Mouse (Mus musculus) heart, adult 11 months (tissue): ENCODE results near the gene Tmem43.
A peak's percentile ranks its signal among the peaks of the same experiment; 100 is the strongest.

Source experiments
- DNase-seq: peaks from one replicate; pipeline ENCODE4 v3.0.0; 2022

Gene Tmem43

GRCm38 (mm10) chr6:91489872-91490271 is 16.4 kb downstream of the Tmem43 start:
- DNase-seq: peak; percentile 98

DNA sequence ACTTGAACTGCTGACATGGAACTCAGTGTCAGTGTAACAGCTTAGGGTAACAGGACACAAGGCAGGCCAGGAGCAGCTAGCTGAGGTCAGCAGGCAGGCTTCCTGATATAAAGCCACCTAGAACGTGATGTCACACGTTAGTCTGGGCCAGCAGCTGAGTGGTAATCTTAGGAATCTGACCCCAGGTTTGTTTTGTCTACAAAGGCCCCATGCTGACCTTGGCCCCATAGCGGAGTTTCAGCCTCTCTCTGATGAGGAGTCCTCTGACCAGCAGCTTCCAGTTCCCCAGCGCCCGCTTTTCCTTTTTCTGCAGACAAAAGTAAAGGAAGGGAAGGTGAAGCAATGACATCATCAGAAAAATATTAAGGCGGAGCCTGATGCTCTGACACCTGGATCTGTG is 17.5 kb downstream of the Tmem43 start:
- no peak for DNase-seq

DNA sequence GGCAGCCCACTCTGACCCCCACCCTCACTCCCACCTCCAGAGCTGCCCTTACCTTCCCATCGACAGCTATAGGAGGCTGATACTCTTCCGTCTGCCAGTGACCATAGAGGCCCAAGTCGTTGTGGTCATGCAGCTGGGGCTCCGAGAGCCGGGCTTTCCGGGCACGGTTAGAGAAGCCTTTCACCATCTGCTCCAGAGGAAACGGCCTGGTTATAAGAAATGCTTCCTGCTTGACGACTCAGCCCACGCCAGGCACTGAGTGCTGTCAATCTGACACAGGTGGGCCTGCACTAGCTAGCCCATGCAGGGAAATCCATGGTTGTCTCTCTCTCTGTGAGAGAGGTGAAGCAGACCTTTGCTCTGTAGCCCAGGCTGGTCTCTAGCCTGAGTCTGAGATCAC is 19.6 kb downstream of the Tmem43 start:
- no peak for DNase-seq

DNA sequence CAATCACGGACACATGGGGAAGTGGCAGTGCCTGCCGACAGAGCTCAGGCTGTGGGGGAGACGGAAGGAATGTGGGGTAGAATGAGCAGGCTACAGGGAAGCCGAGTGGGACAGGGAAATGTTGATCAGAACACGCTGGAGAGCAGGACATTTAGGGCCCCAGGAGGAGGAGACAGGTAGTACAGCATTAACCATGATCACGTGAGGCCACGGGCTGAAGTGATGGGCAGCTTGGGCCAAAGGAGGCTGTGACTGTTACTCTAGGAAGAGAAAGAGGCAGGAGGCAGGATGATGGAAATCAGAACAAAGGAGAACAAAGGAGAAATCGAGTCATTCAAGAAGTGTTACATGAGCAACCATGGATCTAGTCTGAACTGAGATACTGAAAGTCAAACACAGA is 21.0 kb downstream of the Tmem43 start:
- DNase-seq: no peak

DNA sequence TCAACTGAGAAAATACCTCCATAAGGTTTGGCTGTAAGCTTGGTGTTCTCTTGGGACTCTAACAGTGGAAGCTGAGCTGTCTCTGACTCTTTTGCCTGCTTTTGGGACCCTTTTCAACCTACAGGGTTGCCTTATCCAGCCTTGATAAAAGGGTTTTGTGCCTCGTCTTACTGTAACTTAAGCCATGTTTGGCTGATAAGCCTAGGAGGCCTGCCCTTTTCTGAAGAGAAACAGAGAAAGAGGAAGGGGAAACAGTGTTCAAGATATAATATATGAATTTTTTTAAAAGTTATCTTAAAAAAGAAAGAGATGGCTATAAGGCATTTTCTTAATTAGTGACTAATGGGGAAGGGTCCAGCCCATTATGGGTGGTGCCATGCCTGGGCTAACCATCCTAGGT is 29.8 kb downstream of the Tmem43 start:
- DNase-seq: no peak

- no peak for DNase-seq
Observed at GRCm38 (mm10) chr6:91506036-91506435, 32.5 kb downstream of the Tmem43 start.

DNA sequence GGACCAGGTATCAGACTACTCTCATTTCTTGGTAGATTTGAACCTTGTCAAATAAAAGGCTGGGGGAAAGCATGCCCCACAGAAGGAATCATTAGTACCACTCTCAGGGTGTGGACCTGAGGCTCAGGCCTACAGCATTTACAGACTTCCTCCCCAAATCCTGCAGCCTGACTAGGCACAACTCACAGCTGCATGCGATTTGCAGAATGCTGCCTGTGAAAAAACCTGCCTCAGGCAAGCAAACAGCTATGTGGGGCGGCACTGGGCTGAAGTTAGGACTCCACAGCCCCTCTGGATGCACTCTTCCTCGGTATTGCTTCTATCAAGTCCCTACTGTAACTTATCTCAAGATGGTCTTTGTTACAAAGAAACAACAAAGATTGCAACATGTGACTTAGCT is 34.5 kb downstream of the Tmem43 start:
- DNase-seq: no peak

DNA sequence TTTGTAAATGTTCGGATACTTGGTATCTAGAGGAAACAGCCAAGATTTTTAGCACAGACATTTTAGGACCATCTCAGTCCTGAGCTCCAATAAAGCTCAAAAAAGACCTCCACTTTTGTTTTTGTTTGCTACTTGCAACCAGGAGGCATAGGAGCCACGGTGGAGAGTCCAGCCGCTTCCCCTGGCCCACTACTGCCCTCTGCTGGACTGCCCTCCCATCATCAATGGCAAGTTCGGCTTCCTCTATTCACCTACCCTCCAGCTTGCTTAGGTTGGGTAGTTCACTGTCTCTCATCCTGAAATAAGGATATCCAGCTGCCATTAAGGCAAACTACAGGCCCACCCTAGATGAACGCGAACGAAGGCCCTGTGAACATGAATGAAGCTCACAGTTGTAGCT is 35.8 kb downstream of the Tmem43 start:
- DNase-seq: no peak

GRCm38 (mm10) chr6:91510211-91510610 is 36.7 kb downstream of the Tmem43 start:
- DNase-seq: no peak

DNA sequence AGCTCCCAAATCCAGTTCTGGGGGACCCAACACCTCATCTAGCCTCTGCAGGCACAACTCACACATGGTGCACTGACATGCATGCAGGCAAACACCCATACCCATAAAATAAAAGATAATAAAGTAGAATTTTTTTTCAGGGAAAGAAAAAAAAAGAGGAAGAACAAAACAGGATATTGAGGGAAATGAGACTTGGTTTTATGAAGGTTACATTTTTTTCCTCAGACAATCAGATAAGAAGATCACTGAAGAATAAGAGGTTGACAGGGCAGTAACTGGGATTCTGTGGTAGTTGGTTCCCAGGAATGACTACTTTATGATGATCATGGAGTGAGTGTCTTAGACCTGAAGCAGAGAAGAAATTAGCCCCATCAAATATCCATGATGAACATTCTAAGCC is 40.6 kb downstream of the Tmem43 start:
- DNase-seq: no peak

DNA sequence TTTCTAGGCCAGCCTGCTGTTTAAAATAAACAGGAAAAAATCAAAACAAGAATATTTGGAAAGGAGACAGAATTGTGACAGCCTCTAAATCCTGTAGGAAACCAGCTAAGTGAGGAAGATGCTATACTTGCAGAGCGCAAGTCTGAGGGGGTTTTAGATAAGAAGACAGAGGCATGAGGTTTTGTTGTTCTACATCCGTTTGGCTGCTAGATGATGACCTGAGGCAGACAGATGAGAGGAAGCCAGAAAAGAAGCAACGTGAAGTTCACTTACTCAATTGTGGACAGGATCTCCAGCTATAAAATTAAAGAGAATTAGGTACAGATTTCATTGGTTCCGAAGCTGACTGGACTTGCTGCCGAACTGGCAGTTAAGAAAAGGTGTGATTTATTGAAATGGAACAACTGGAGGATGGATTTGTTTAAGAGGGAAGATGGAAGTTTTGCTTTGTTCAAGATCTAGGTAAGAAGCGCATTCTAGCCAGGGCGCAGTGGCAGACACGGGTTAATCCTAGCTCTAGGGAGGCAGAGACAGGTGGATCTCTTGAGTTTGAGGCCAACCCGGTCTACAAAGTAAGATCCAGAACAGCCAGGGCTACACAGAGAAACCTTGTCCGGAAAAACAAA is 41.3 kb downstream of the Tmem43 start:
- DNase-seq: no peak

DNA sequence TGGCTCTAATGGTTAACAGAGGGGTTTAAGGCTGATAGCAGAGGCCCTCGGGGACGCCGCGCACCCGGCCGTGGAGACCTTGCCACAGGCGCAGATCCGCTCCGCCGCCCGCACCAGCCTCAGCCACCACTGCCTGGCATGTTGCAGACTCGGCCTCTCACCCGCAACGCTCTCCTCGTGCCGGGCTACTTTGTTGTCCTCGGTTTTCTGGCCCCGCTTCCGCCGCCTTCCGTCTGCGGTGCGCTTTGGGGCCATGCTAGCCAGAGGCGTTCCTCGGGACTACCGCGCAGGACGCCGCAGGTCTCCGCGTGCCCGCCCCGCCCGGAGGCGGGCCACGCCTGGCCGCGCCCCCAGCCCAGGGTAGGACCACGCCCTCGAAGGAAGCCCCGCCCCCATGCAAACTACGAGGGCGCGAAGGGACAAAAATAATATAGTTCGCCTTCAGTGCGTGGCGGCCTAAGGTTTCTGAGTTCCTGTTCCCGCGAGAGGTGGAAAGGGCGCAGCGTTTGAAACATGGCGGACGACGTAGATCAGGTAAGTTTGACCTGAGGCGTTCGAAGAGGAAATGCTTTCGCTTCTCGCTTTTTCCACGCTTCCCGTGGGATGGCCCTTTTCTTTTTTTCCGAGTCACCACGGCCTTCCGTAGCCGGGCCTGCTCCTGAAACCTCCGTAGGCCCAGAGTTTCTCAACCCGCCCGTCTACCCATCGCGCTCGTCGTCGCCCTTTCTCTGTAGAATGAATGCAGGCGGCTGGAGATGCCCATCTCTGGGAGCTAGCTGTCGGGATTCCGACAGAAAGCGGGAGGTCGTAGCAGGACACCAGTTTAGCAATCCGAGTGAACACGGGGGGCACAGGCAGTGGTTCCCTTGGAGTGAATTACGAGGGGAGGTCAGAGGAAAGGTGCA is 42.3 kb downstream of the Tmem43 start, which contains the start of the genes Xpc and Lsm3:
Xpc (minus strand) TSS at position 344 of the 905 bp plus-strand sequence.
Lsm3 (plus strand) TSS at position 384 of the 905 bp plus-strand sequence.
- DNase-seq: peak; percentile 100

DNA sequence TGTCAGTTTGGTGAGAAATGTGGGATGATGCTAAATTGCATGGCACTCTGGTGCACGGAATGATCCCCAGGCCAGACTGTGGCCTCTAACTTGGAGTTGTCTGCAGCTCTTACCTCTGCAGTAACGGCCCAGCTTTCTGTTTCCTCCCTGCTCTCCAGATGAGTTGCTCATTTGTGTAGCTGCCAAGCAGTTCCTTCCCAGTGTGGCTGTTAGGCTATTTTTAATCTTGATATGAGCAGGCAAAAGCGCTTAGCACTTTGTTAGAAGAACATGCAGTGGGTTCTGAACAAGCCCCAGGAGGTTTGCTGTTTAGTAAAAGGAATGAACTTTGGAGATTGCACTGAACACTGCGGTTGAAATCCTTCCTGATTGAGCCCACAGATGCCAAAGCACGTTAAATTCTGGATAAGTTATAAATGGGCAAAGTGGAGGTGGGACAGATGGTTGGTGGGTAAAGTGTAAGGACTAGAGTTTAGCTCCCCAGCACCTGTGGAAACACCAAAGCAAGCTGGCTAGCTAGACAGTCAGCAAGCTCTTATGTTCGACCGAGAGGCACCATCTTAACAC is 45.0 kb downstream of the Tmem43 start:
- no peak for DNase-seq

DNA sequence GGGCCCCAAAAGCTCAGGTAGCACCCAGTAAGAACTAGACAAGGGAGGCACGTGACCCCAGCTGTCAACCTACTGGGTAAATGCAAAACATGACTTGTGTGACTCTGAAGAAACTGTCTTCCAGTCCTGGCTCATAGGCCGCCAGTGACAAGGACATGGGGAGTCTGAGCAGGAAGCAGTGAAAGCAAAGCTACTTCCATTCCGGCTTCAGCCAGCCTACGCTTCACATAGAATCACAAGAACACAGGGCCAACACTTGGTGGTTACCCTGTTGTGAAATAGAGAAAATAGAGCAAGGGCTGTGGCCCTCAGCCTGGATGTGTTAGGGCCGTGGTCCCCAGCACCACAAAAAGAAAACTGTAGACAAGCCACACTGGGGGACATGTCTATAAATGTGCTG is 49.3 kb downstream of the Tmem43 start:
- no peak for DNase-seq

GRCm38 (mm10) chr6:91525544-91525943 is 52.0 kb downstream of the Tmem43 start:
- DNase-seq: no peak

DNA sequence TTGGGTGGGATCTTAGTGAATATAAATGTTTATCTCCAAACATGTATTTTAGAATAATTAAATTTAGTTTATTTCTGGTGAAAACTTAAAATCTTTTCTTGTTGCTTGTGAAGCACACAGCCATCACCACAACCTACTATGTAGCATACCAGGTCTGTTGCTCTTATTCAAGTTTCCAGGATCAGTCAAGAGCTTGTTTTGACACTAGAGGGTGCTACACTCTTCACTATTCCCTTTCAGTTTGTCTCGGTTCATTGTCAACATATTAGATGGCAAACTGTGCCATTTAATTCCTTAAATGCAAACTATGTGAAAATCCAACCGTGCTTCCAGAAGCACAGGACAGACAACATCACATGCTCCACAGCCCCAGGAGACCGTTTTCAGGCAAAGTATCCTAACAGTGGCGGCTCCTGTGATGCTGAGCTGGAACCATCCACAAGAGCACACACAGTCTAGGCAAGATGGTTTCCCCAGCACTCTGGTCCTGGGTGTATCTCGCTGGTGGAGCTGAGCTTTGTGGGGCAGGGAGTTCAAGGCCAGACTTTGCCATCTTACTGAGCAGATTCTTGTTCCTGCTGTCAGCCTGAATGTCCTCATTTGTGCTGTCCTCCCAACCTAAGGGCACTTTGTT is 53.8 kb downstream of the Tmem43 start:
- peak; percentile 69 for DNase-seq

DNA sequence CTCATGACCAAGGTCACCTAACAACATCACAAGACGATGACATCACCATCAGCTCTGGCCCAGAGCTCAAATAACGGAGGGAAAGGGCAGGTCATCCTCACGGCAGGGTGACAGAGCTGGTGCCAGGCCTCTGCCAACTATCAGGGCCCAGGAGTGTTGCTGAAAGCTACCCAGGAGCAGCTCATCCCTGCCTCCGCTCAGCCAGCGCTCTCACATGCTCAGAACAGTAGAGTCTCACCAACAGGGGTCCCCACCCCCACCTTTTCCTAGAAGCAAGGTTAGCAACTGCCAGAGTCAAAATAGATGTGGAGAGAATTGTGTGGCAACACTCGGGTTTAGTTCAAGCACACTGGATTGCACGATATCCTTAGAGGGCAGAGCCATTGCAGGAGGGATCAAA is 54.8 kb downstream of the Tmem43 start:
- DNase-seq: peak; percentile 99

DNA sequence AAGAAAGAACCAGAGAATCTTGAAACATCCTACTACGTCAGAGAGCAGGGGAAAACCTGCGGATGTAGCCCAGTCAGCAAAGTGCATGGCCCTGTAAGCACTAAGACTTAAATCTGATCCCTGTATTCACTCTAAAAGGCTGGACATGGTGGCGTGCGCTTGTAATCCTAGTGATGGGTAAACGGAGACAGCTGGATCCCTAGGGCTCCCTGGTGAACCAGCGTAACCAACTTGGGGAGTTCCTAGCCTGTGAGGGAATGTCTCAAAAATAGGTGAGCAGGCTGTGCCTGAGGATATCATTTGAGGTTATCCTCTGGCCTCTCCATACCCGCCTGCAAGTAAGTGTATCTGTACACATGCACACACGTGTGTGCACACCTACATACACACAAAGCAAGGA is 57.2 kb downstream of the Tmem43 start:
- no peak for DNase-seq

DNA sequence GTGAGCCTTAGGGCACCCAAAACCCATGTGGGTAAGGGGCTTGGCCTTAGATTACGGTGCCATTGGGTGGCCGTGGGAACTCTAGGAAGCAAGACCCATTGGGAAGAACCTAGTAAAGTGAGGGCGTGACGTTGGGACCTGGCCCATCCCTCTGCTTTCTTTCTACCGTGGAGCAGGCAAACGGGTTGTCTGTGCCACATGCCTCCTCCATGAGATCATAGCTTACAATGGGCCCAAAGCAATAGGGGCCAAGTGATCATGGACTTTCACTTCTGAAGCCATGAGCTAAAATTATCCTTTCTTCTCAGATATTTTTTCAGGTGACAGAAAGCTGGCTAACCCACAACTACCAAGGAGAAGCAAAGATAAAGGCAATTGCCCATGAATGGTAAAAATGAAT is 57.8 kb downstream of the Tmem43 start:
- peak; percentile 95 for DNase-seq

DNA sequence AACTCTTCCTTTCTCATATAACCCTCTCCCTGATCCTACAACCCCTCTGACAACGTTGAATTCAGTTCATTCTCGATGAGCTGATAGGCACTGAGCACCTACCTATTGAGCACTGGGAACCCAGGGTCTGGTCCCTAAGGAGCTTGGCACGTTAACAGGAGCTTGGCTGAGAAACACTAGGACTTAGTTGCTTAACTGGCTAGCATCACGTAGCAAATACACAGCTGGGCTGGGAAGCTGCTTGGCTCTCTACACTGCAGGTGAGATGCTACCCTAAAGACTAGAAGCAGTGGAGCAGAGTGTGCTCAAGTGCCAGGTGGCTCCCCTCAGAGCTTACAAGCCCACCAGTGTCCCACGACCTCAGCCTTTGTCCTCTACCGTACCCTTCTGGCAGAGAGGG is 59.2 kb downstream of the Tmem43 start:
- DNase-seq: peak; percentile 86

DNA sequence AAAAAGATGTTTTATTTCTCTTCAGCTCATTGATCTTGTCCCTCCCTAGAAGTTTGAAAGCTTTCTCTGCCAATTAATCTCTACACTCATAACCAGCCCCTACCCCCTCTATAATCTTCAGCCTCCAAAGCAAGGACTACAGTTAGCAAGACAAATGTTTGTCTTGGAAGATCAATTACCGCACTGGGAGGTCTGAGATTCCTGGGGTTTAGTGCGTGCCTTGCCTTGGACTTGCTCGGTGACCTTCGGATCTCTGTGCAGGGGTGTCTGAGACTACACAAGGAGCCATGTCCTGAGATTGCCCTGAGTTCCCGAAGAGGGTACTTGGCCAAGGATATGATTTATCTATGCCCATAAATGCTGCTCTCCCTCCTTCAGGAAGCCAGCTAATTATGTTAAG is 59.9 kb downstream of the Tmem43 start:
- DNase-seq: no peak

DNA sequence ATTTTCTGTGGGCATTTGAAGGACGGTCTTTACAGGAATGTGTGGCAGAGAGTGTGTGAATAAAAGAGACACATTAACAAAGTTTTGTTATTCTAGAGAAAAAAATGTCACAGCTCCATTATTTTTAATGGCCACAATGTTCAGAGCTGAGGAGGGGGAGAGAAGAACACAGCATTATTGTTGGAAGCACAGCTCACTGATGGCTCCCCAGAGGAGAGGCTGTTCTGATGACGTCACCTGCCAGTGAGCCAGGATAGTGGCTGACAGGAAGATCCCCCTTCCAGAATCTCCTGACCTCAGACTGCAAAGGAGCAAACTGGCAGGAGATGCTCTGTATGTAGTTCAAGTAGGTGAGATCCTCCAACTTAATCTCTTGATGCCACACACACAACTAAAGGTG is 60.3 kb downstream of the Tmem43 start:
- no peak for DNase-seq

- DNase-seq: no peak
Observed at GRCm38 (mm10) chr6:91534268-91534667, 60.8 kb downstream of the Tmem43 start.

GRCm38 (mm10) chr6:91535231-91535630 is 61.7 kb downstream of the Tmem43 start:
- DNase-seq: no peak
